8 mouse cellular contexts compared by ENCODE assay signal in genomic region chr2:172940003-172940798, GRCm38 (mm10). TPM values are rescaled to one million over a fixed set of nuclear protein-coding genes. Genes with fewer than 3 reads are reported as not detected.
A peak's percentile ranks its signal among the peaks of the same experiment; 100 is the strongest.
DNase-seq lines count a peak whose midpoint lies in the region; ATAC-seq and TF ChIP-seq lines count a peak whose summit lies in the region.

Gene Bmp7, minus strand, starts transcription at chr2:172940321.

- no peaks in the 10 kb centered on the region for H3K36me3 ChIP-seq in CH12.LX (replicated peaks in 1 of 2; ENCODE audit: control insufficient read depth in 1 of 2, insufficient read depth in 1 of 2, low read length in 1 of 2)
- H3K36me3 ChIP-seq in forebrain, embryonic 14.5 days (ENCODE audit: control insufficient read depth, insufficient read depth, low read length), result no peaks in the 10 kb centered on the region
- H3K36me3 ChIP-seq in hindbrain, embryonic 12.5 days, result no peaks in the 10 kb centered on the region

- peaks cover 15% of the 10 kb centered on the region for H3K9me3 ChIP-seq in CH12.LX (replicated peaks; ENCODE audit: low read length)
- H3K9me3 ChIP-seq in forebrain, embryonic 14.5 days (replicated peaks; ENCODE audit: control insufficient read depth, low read length), result no peaks in the 10 kb centered on the region
- no peaks in the 10 kb centered on the region for H3K9me3 ChIP-seq in hindbrain, embryonic 12.5 days (replicated peaks)

- peak; percentile 60 for ATAC-seq in forebrain, embryonic 14.5 days
- peak; percentile 39 for ATAC-seq in hindbrain, embryonic 12.5 days (ENCODE audit: low FRiP score)

- no peak for TF ChIP-seq CTCF in CH12.LX (conservative IDR thresholded peaks at IDR 0.05 in 1 of 2, IDR thresholded peaks at IDR 0.05 in 1 of 2; ENCODE audit: low read depth in 2 of 2, low read length in 2 of 2)
- no peak for TF ChIP-seq CTCF in left cerebral cortex, adult 2 months (IDR thresholded peaks at IDR 0.05)

- H3K27ac ChIP-seq in CH12.LX (ENCODE audit: insufficient read depth, low read depth), result no peak within 1 kb of the TSS
- H3K27ac ChIP-seq in forebrain, embryonic 14.5 days (ENCODE audit: low read depth, low read length), result peak within 1 kb of the TSS; percentile 33
- H3K27ac ChIP-seq in hindbrain, embryonic 12.5 days, result peak within 1 kb of the TSS; percentile 56
- no peak within 1 kb of the TSS; the same call in 1 of the 2 replicates for H3K27ac ChIP-seq in left cerebral cortex, adult 2 months

- no peak within 1 kb of the TSS for H3K9ac ChIP-seq in CH12.LX (ENCODE audit: insufficient read depth, low read depth)
- H3K9ac ChIP-seq in forebrain, embryonic 14.5 days (ENCODE audit: low read length), result peak within 1 kb of the TSS; percentile 53
- peak within 1 kb of the TSS; percentile 58 for H3K9ac ChIP-seq in hindbrain, embryonic 12.5 days

- H3K4me1 ChIP-seq in CH12.LX (ENCODE audit: control insufficient read depth in 1 of 2, insufficient read depth in 2 of 2), result peaks cover 0 to 38% of the 10 kb centered on the region in 2 experiments; a peak in 2 of 4 replicates
- peaks cover 20% of the 10 kb centered on the region for H3K4me1 ChIP-seq in forebrain, embryonic 14.5 days (ENCODE audit: control insufficient read depth, insufficient read depth, low read length)
- H3K4me1 ChIP-seq in hindbrain, embryonic 12.5 days, result peaks cover 59% of the 10 kb centered on the region

- TF ChIP-seq EP300 in CH12.LX (IDR thresholded peaks at IDR 0.05; ENCODE audit: low read length), result no peak

- H3K79me2 ChIP-seq in CH12.LX (replicated peaks; ENCODE audit: control insufficient read depth, extremely low read depth, insufficient read depth, poor library complexity, severe bottlenecking), result no peaks in the 10 kb centered on the region

- no peak for TF ChIP-seq RAD21 in CH12.LX (IDR thresholded peaks at IDR 0.05; ENCODE audit: low read depth, low read length)

- in situ Hi-C loops in CH12.LX (cut with MboI; ENCODE audit: low pct_ligation_motif_present, low pct_unique_long_range_greater_than_20kb, low sequenced_read_pairs), result no loop called here

- H3K4me2 ChIP-seq in CH12.LX (ENCODE audit: insufficient read depth, low read depth, poor library complexity, severe bottlenecking), result no peak within 1 kb of the TSS
- peak within 1 kb of the TSS; percentile 93 for H3K4me2 ChIP-seq in forebrain, embryonic 14.5 days (ENCODE audit: low read length)
- H3K4me2 ChIP-seq in hindbrain, embryonic 12.5 days (replicated peaks), result peak within 1 kb of the TSS; percentile 83

- H3K27me3 ChIP-seq in CH12.LX (replicated peaks), result peaks cover 4% of the 10 kb centered on the region
- peaks cover 68% of the 10 kb centered on the region for H3K27me3 ChIP-seq in forebrain, embryonic 14.5 days (replicated peaks; ENCODE audit: control insufficient read depth, insufficient read depth, low read length)
- H3K27me3 ChIP-seq in hindbrain, embryonic 12.5 days, result peaks cover 97% of the 10 kb centered on the region

- dilution Hi-C loops in CH12.LX (cut with MboI; ENCODE audit: extremely low pct_ligation_motif_present, extremely low pct_unique_long_range_greater_than_20kb, low sequenced_read_pairs), result no loop called here

- H3K4me3 ChIP-seq in CH12.LX (replicated peaks in 1 of 3; ENCODE audit: low read depth in 2 of 3, low read length in 2 of 3, poor library complexity in 1 of 3), result peak within 1 kb of the TSS in 1 of 3 experiments; percentile 48
- H3K4me3 ChIP-seq in forebrain, embryonic 14.5 days (ENCODE audit: low read depth, low read length), result peak within 1 kb of the TSS; percentile 43
- H3K4me3 ChIP-seq in hindbrain, embryonic 12.5 days, result peak within 1 kb of the TSS; percentile 38
- H3K4me3 ChIP-seq in left cerebral cortex, adult 2 months, result peak within 1 kb of the TSS; percentile 54

- DNase-seq in CH12.LX (ENCODE audit: extremely low read depth), result peak; percentile 49
- peak; percentile 89 to 96 for DNase-seq in adrenal gland, adult (ENCODE audit: inconsistent age in 2 of 2, low spot score in 1 of 2)
- peak; percentile 70 for DNase-seq in forebrain, embryonic 14.5 days (ENCODE audit: low spot score)
- DNase-seq in left cerebral cortex, adult 2 months (ENCODE audit: extremely low spot score in 1 of 2, low spot score in 2 of 2), result peak; percentile 31 to 35
- DNase-seq in lung, postnatal 36 days, result peak; percentile 67
- DNase-seq in right cerebral cortex, postnatal 14 days, result peak; percentile 54
- DNase-seq in cerebellum, adult 11 months, result no peak

- WGBS in forebrain, embryonic 14.5 days, result under 1% methylated on average over 76 of the region's 82 CpGs
- under 1% methylated on average over 81 of the region's 82 CpGs for WGBS in hindbrain, embryonic 12.5 days

- intact Hi-C loops in left cerebral cortex, adult 2 months (cut with DNase I), result loop anchor here (5.0 kb wide), 1 partner anchor 108 kb away; no protein-coding TSS in a partner anchor

- TF ChIP-seq POLR2A in CH12.LX (IDR thresholded peaks at IDR 0.05; ENCODE audit: low read depth, low read length), result no peak

TF ChIP-seq in CH12.LX, 34 proteins besides CTCF, POLR2A, EP300 and RAD21:
- TF ChIP-seq TBP (conservative IDR thresholded peaks at IDR 0.05; ENCODE audit: low read depth, low read length), result no peak

RNA-seq across cellular contexts. Expression of gene Bmp7, which starts in this region (rescaled TPM):
- total RNA-seq in CH12.LX (2012; rRNA removed) (0.34 and 0.47 TPM in 2 replicates), CH12.LX (2014; rRNA removed) (0.16 and 0.69 TPM in 2 replicates)
- 0.31 and 0.51 TPM in 2 replicates for polyA plus RNA-seq in CH12.LX (2012; ENCODE audit: insufficient read length, low read depth)
- polyA plus RNA-seq in forebrain, embryonic 14.5 days (2014; fragmentation: Nextera tagmentation; extraction: Ambion mirVana), result 8.7 and 11.4 TPM in 2 replicates
- polyA plus RNA-seq in hindbrain, embryonic 12.5 days (2016; fragmentation: Nextera tagmentation; extraction: Ambion mirVana), result 18.3 and 19.0 TPM in 2 replicates
- total RNA-seq in left cerebral cortex, adult 2 months (2021), result 10 to 100 TPM in 1 of 2 experiments, 1 to 10 TPM in 1; 9.6 to 13.9 TPM

Comparison
In these comparisons a context has a peak if more than half of its experiments do, and no peak if none do; other contexts are left out.
1. RNA of gene Bmp7 (total RNA-seq): 9.6 to 13.9 TPM in left cerebral cortex, adult 2 months; 0.16 to 0.69 TPM in CH12.LX; every median in the first group is over 4 times any median in the second.
2. Peak in DNase-seq in CH12.LX; RNA of the gene not detected or under 1 TPM.
3. H3K27ac ChIP-seq: peak in forebrain, embryonic 14.5 days (single experiment) and hindbrain, embryonic 12.5 days (single experiment); none in CH12.LX (single experiment) and left cerebral cortex, adult 2 months (single experiment).